Mouse (Mus musculus) hindlimb bud, embryonic 11.5 days (tissue): ENCODE data around the gene Chd2.

Source experiments
- DNase-seq: peaks from one replicate; pipeline ENCODE4 v3.0.0-alpha.2; 2012; ENCODE audit warnings: low read depth, low spot score; ENCODE audit errors: extremely low spot score

Chd2 gene

DNA sequence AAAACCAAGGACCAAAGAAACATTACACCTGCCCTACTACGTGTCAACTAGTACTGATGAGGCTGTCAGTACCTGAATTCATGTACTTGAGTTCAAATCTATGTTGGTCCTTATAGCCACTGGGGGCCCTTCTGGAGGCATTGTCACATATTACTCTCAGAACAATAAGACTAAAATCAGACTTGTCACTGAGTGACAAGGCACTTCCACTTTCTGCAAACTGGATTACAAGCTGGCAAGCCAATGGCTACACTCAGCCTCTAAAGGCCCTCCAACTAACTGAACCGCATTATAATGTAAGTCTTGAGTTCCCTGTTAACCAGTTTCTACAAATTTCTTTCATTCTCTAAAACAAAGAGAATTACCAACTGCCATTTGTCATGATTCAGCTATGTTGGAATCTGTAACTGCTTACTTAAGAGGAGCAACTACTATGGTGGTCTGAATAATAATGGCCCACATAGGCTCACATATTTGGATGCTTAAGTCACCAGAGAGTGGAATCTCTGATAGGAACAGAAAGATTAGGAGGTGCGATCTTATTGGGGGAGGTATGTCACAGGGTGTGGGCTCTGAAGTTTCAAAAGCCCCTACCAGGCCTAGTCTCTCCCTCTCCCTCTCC is 89.3 kb downstream of the Chd2 start:
- no peak for DNase-seq

DNA sequence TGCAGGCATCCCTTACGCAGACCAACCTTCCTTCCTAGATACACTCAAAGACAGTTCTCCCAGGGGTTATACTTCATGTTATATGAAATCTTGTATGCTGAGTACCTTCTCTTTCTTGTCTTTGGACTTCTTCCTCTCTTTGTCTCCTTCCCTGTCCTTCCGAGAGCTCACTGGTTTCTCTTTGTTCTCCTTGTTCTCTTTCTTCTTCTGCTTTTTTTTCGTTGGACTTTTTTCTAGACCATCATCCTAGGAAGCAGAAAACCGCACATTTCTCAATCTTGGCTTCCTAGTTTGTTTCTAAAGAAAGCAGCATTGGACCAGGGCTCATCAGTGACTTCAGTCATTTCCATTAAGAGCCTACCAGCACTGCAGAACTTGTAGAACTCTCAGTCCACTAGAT is 90.0 kb downstream of the Chd2 start:
- no peak for DNase-seq

DNA sequence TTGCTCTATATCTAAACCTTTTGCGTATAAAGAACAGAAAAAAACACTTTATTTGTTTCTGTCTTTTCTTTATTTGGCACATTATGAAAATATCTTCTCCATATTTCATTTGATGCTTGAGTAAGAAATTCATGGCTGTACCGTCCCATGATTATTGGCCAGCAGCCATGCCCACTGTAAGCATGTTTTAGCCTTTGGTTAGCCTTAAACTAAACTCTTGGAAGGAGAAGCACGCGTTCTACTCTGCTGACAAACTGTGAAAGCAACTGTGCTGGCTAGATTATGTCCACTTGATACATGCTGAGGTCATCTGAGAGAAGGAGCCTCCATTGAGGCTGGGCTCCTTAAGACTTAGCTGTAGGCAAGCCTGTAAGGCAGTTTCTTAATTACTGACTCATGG is 99.4 kb downstream of the Chd2 start:
- no peak for DNase-seq

DNA sequence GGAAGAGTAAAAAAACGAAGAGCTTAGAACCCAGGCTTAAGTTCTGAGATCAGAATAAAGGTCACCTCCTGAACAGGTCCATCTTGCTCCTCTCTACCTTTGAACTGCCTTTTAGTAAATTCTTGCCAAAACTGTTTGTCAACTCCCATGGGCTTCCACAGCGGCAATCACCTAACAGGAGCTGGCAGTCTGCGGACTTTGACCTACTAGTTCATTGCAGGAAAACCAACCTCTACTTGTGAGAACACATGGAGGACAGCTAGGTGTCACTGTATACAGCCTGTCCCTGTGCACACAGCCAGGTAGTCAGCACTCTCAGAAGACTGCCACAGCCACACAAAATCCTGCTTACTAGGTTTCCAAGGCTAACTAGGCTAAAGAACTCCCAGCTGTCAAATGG is 99.8 kb downstream of the Chd2 start:
- DNase-seq = no peak

DNA sequence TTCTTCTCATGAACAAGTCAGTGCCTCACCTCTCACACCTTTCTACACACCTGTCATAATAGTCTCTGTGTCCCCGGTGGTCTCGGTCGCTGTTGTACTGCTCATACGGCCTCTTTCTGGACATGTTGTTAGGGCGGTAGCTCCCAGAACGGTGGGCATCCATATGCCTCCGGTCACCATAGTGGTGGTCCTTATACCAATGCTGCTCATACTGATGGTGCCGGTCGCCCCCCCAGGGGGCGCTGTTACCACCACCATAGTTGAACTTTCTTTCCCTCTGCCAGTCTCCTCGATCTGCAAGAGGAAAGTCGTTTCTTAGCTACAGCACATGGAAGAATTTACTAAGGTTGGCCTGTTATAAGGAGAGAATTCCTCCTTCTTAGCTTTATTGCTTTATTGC is 105.9 kb downstream of the Chd2 start:
- no peak for DNase-seq

DNA sequence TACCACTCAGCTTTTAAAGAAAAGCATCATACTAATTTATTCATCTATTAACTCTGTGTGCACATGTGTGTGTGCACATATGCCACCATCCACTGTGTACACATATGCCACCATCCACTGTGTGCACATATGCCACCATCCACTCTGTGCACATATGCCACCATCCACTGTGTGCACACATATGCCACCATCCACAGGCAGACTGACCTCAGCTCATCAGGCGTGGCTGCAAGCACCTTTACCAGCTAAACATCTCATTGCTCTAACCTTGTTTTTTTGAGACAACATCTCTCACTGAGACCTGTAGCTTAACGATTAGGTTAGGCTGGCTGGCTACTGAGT is 107.3 kb downstream of the Chd2 start:
- DNase-seq = no peak

DNA sequence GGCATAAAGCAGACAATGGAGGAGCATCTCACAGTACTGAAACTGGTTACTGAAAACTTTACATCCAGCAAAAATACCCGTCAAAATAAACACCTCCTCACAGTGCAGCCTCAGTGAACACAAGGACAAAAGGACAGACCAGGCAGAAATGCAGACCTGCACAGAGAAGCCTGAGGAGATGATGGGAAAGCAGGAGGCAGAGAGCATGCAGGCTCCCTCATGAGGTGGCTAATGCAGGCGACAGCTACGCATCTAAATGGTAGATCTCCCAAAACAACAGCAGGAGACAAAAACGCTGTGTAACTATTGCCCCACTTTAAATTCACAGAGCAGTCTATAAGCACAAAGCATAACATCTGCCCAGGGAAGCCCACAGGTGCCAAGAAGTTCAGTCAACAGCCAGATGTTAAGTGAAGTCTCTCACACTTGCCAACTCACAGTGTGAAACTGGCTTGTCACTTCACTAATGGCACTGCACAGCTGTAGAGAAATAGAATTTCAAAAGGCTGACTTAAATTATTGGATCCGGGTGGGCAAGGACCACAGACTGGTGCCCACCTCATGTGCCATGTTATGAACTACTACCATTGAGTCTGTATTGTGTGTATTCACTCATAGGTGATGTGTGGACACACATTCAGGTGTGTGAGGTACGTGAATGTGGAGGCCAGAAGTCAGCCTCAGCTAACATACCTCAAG is 107.8 kb downstream of the Chd2 start:
- DNase-seq = no peak

DNA sequence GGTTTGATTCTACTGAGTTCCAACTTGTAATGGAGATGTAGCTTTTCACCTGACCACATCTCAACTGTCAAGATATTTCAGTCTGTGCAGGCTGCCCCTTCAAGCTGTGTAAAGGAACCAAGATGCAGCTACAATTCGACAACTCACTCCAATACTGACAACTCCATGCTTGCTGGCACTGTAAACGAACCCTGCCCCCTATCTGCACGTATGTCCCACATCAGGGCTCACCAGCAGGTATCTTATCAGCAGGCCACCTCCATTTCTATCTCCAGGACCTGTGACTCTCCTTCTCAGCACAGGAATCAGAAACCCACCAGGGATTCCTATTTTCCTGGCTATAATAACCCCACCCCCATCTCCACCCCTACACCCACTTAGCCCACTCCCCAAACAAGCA is 113.1 kb downstream of the Chd2 start:
- no peak for DNase-seq

DNA sequence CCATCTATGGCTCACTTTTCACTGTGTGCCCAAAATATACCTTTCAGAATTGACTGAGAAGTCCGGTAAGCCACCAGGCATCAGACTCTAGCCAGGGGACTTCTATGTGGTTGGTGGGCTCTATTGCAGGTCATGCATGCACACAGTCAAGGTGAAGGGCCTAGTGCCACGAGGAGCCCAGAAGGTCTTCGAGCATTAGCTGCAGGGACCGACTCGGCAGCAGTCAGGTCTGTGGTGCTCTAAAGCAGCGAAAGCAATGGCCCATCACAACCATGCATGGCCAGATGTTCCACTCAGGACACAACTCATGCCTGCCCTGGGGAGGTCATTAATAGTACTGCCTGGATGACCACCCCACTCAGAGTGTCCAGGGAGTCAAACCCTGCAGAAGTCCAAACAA is 113.8 kb downstream of the Chd2 start:
- DNase-seq = no peak

DNA sequence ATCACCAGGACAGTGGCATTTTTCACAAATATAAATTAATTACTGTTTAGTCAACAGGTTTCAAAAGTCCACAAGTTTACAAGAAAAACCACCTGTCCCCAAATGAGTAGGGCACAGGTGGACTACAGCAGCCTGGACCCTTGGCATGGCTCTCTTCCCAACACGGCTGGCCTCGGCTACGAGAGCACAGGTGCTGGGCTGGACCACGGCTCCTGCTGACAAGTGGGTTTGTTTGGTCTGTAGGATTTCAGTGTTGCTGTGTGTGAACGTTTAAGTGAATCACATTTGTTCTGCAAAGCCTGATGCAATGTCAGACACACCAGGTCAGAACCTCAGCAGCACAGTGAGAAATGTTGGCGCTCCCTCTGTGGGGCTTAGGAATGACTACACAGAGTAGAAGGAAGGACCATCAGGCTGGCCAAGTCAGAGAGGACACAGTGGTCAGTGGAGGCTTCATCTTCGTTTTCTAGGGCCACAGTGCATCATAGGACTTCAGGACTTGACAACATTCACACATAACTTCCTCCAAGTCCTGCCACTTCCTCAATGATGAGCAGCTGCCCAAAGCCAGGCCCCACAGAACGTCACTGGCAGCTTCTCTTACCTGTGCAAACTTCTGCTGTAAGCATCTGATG is 114.8 kb downstream of the Chd2 start:
- no peak for DNase-seq

DNA sequence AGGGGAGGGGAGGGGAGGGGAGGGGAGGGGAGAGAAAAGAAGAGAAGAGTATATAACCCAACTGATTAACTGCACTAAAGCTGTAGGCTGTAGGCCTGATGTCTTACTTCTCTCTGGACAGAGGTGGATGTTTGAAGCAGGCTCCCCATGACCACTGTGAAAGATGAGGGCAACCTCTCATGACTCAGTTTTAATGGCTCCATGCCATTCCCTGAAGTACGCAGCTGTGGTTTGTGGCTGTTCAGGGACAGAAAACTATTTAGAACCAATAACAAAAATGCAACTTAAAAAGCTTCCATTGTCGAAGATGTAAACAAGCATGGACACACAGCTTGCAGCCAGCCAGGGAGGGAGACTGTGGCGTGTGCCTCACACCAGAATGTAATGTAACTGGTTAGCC is 115.4 kb downstream of the Chd2 start:
- no peak for DNase-seq

DNA sequence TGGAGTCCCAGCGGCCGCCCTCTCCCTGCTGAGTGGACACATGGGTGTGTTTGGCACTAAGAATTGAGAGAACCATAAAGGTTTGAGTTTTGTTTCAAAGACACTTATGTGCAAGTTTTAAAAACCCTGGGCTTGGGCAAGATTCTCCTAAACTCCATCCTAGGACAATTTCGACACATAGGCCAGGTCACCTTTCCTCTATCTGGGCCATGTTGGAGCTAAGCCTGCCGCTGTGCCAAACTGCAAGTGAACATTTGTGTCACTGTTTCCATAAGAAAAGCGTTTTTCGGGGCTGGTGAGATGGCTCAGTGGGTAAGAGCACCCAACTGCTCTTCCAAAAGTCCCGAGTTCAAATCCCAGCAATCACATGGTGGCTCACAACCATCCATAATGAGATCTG is 116.2 kb downstream of the Chd2 start:
- no peak for DNase-seq

DNA sequence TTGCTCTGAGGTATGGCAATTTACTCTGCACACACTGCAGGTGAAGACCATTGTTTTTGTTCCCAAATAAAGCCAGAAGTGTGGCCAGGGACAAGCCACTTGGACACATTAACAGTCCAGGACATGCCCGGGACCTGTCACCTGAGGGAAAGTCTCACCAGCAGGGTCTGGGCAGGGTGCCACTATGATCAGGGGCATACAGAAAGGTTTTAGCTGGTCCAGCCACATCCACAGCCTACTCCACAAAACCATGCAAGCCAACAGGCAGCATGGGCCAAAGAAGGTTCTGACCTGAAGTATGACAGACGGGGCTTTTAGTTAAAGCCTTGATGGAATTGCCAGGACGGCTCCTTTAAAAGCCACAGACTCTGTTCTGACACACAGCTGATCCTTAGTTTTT is 116.9 kb downstream of the Chd2 start:
- no peak for DNase-seq

DNA sequence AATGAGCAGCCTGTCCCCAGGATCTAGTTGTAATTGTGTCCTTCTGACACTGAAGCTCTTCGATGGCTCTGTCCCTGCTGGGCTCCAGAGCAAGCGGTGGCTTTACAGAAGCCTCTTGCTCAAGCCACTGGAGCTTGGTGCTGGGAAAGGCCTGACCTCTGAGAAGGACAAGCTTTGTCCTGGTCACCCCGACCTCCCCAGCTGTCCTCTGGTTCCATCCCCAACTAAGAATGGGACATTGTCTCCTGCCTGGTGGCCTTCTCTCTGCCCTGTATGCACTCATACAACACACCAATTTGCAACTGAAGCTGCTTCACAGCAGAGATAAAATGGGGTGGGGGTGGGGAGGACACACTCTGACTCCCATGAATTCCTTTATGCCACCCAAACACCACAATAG is 117.4 kb downstream of the Chd2 start:
- DNase-seq = no peak

DNA sequence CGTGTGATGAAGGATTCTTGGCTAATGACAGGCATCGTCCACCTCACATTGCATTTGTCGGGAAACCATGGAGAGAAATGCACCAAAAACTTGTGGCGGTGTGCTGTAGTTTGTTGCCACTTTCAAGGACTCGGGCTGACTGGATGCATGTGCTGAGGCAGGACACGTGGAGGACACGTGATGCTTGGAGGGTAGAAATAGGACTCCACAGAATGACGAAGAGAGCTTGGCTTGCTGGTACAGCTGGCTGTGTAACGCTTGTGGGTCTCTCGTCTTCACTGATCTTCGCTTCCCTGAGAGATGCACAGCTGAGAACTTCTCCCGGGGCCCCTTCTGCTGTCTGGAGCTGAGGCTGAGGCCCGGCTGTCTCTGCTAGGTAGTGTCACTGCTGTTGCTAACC is 118.4 kb downstream of the Chd2 start:
- no peak for DNase-seq

DNA sequence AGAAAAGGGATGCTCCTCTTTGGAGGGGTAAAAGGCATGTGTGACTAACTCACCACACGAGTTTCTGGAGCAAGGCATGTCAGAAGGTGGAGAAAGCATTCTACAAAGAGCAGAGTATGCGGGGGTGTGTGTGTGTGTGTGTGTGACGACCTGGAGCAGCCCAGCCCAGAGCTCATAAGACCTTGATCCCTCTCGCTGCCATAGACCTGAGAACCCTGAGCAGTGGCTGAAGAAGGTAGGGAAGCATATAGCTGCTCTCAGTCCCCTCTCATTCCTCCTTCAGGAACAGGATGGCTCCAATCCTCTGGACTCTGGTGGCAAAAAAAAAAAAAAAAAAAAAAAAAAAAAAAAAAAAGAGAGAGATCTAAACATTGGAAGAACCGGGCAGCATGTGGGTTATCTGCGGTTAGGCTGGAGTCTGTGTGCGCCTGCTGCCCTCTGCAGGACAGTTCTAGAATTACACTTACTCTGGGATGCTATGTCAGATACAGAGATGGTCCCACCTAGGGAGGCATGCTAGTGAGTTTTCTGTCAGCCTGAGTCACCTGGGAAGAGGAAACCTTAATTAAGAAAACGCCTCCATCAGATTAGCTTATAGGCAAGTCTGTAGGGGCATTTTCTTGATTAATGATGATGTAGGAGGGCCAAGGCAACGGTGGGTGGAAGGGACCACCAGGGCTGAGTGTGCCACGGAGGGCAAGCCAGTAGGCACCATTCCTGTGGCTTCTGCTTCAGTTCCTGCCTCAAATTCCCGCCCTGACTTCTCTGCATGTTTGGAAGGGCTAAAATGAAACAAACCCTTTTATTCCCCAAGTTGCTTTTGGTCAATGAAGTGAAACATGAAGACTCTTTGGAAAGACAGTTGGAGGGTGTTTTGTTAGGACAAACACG is 119.2 kb downstream of the Chd2 start:
- DNase-seq = no peak

DNA sequence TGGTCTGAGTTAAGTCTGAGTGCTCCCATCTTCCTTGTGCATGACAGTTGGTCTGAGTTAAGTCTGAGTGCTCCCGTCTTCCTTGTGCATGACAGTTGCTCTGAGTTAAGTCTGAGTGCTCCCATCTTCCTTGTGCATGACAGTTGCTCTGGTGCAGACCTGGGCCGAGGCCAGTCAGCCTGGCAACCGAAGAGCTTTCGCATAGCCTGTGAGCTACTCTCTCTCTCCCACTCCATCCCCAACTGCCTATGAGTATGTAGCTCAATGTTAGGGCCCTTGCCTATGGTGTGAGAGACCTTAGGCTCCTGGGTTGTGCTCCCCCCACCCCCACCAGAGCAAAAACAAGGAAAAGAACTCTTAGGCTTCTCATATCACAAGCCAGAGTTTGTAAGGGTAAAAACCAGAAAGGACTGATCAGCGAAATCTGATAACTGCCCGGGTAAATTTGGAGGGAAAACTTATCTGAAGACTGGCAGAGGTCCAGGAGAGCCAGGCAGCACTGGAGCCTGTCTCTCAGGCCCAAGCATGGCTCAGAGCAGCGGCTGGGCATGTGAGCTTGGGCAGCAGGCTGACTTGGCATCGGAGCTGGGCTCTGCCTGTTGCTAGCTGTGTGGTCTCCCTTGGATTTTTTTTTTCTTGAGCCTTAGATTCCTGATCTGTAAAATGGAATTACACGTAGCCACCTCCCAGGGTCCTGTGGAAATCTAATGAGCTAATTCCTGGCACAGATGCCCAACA is 120.2 kb downstream of the Chd2 start:
- DNase-seq = no peak

DNA sequence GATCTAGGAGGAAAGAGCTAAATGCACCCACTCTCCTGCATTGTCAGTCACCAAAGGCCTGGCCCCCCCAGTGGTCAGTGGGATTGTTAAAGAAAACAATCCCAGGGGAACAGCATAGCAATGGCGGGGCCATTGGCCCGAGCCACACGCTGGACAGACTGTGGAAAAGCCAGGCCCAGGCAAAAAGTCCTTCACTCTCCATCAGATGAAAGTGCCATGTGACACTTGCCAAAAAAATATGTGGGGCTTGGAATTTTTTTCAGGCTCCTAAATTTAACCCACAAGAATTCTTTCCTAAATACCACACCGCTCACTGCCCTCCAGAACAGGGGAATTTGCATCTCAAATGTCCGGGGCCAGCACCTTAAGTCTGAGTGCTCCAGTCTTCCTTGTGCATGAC is 120.8 kb downstream of the Chd2 start:
- DNase-seq = no peak

DNA sequence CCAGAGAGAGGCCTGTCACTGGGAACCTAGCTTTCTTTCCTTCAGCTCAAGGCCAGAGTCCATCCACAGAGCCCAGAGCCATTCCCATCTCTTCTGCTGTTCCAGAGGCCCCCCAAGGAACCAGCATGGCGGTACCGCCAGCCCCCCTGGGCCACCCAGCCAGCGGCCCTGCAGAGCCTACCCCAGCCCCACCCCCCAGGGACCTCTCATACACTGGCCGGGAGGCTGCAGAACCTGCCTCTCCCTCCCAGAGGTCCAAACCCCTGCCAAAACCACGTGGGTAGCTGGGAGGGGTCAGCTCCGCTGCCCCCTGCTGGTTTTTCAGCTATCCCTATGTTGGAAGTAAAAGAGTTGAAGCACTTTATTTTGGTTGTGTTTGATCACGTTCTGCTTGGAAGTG is 122.3 kb downstream of the Chd2 start:
- DNase-seq = no peak

DNA sequence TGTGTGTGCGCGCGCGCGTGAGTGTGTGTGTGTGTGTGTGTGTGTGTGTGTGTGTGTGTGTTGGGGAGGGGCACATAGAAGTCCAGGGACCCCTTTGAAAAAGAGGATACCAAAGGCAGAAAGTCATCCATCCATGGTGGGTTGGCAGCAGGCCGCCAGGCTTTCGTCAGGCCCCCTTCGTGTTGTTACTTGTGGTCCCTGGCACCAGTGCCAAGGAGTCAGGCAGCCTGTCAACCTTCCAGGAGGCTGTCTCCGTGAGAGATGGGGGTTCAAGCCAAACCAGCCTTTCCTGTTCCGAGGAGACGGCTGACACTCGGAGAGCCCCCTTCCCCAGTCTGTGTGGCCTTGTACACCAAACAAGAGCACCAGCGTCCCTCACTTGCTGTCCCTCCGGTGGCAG is 127.4 kb downstream of the Chd2 start:
- DNase-seq = no peak

DNA sequence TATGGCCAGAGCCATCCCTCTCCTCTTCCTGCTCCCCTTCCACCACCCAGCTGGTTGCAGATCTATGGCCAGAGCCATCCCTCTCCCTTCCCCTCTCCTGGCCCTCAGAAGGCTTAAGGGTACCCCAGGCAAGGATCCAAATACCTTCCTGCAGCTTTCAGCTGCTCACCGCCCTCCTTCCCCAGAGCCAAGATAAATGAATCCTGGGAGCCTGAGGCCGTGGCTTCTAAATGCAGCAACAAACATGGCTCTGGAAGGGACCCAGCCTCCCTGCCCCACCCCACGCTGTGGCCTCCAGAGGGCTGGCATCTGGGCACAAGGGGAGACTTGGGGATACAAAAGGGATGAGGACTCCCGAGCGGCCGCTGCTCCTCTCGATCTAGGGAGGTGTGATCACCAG is 129.2 kb downstream of the Chd2 start:
- DNase-seq = no peak
